Mouse (Mus musculus): ENCODE measurements around the gene Abhd17c. TPM values are rescaled to one million over a fixed set of nuclear protein-coding genes. Genes with fewer than 3 reads are reported as not detected.
A peak's percentile ranks its signal among the peaks of the same experiment; 100 is the strongest.

Abhd17c gene
- total and polyA plus RNA-seq, 3 experiments: 35.3 to 44.0 (median 40.4) TPM

GRCm38 (mm10) chr7:84086039-84086829 is 65.5 kb downstream of the Abhd17c start, which contains the start of gene Cemip:
Cemip (minus strand) TSS chr7:84086502.
- no peak within 1 kb of the TSS for H3K27ac ChIP-seq (ENCODE audit: insufficient read depth, low read depth)
- peak; percentile 45 for DNase-seq (ENCODE audit: extremely low read depth)
- no peak within 1 kb of the TSS for H3K9ac ChIP-seq (ENCODE audit: insufficient read depth, low read depth)
- TF ChIP-seq POLR2A (IDR thresholded peaks at IDR 0.05; ENCODE audit: low read depth, low read length) (no peak), MYC (IDR thresholded peaks at IDR 0.05; ENCODE audit: low read depth, low read length) (no peak), TBP (conservative IDR thresholded peaks at IDR 0.05; ENCODE audit: low read depth, low read length) (no peak), ZMIZ1 (IDR thresholded peaks at IDR 0.05; ENCODE audit: low read depth, low read length) (no peak), ZC3H11A (IDR thresholded peaks at IDR 0.05; ENCODE audit: low read depth, low read length) (0 out of 2 replicates have a peak, but pooled peaks have one; percentile 31), HCFC1 (IDR thresholded peaks at IDR 0.05; ENCODE audit: low read depth, low read length) (no peak), RCOR1 (conservative IDR thresholded peaks at IDR 0.05; ENCODE audit: low read depth, low read length) (no peak), SMC3 (IDR thresholded peaks at IDR 0.05; ENCODE audit: low read depth, low read length) (peak; percentile 85), PAX5 (IDR thresholded peaks at IDR 0.05; ENCODE audit: low read length) (no peak), CTCF (conservative IDR thresholded peaks at IDR 0.05 in 1 of 2, IDR thresholded peaks at IDR 0.05 in 1 of 2; ENCODE audit: low read depth in 2 of 2, low read length in 2 of 2) (peak in 1 of 2 experiments; percentile 87; a peak in 2 of 4 replicates), RAD21 (IDR thresholded peaks at IDR 0.05; ENCODE audit: low read depth, low read length) (peak; percentile 81), ZNF384 (IDR thresholded peaks at IDR 0.05; ENCODE audit: low read depth, low read length) (no peak), E2F4 (IDR thresholded peaks at IDR 0.05; ENCODE audit: insufficient replicate concordance, low read depth, low read length) (no peak), CHD1 (IDR thresholded peaks at IDR 0.05; ENCODE audit: low read depth, low read length) (no peak), MEF2A (IDR thresholded peaks at IDR 0.05; ENCODE audit: borderline replicate concordance, low read depth, low read length) (no peak)
- H3K79me2 ChIP-seq (replicated peaks; ENCODE audit: control insufficient read depth, extremely low read depth, insufficient read depth, poor library complexity, severe bottlenecking): no peaks in the 10 kb centered on the region
- no peak within 1 kb of the TSS for H3K4me3 ChIP-seq (replicated peaks in 1 of 3; ENCODE audit: low read depth in 2 of 3, low read length in 2 of 3, poor library complexity in 1 of 3)
- in situ Hi-C loops (cut with MboI; ENCODE audit: low pct_ligation_motif_present, low pct_unique_long_range_greater_than_20kb, low sequenced_read_pairs) (loop anchor here (5.0 to 10.0 kb wide), 2 partner anchors 171 to 191 kb away; no protein-coding TSS in a partner anchor), dilution Hi-C loops (cut with MboI; ENCODE audit: extremely low pct_ligation_motif_present, extremely low pct_unique_long_range_greater_than_20kb, low sequenced_read_pairs) (no loop called here)
- peak within 1 kb of the TSS; percentile 40 for H3K4me2 ChIP-seq (ENCODE audit: insufficient read depth, low read depth, poor library complexity, severe bottlenecking)
- H3K9me3 ChIP-seq (replicated peaks; ENCODE audit: low read length): no peaks in the 10 kb centered on the region
- peaks cover 35% of the 10 kb centered on the region for H3K27me3 ChIP-seq (replicated peaks)
- no peaks in the 10 kb centered on the region for H3K36me3 ChIP-seq (replicated peaks in 1 of 2; ENCODE audit: control insufficient read depth in 1 of 2, insufficient read depth in 1 of 2, low read length in 1 of 2)
- H3K4me1 ChIP-seq (ENCODE audit: control insufficient read depth in 1 of 2, insufficient read depth in 2 of 2): peaks cover 2 to 17% of the 10 kb centered on the region in 2 experiments; a peak in 3 of 4 replicates

- no peak overlapping the region for H3K4me3 ChIP-seq (replicated peaks in 1 of 3; ENCODE audit: low read depth in 2 of 3, low read length in 2 of 3, poor library complexity in 1 of 3)
- no peaks in the 10 kb centered on the region for H3K36me3 ChIP-seq (replicated peaks in 1 of 2; ENCODE audit: control insufficient read depth in 1 of 2, insufficient read depth in 1 of 2, low read length in 1 of 2)
- no peak overlapping the region for H3K9ac ChIP-seq (ENCODE audit: insufficient read depth, low read depth)
- H3K27ac ChIP-seq (ENCODE audit: insufficient read depth, low read depth): no peak overlapping the region
- no peaks in the 10 kb centered on the region for H3K9me3 ChIP-seq (replicated peaks; ENCODE audit: low read length)
- peaks cover 2 to 12% of the 10 kb centered on the region in 2 experiments; a peak in 3 of 4 replicates for H3K4me1 ChIP-seq (ENCODE audit: control insufficient read depth in 1 of 2, insufficient read depth in 2 of 2)
- DNase-seq (ENCODE audit: extremely low read depth): no peak
- in situ Hi-C loops (cut with MboI; ENCODE audit: low pct_ligation_motif_present, low pct_unique_long_range_greater_than_20kb, low sequenced_read_pairs): loop anchor here (5.0 to 10.0 kb wide), 2 partner anchors 170 to 192 kb away; no protein-coding TSS in a partner anchor
- no peak overlapping the region for H3K4me2 ChIP-seq (ENCODE audit: insufficient read depth, low read depth, poor library complexity, severe bottlenecking)
- TF ChIP-seq RAD21 (IDR thresholded peaks at IDR 0.05; ENCODE audit: low read depth, low read length) (no peak), USF1 (IDR thresholded peaks at IDR 0.05; ENCODE audit: low read depth, low read length) (no peak), SMC3 (IDR thresholded peaks at IDR 0.05; ENCODE audit: low read depth, low read length) (no peak), CHD2 (IDR thresholded peaks at IDR 0.05; ENCODE audit: low read length) (no peak), UBTF (IDR thresholded peaks at IDR 0.05; ENCODE audit: low read depth, low read length) (no peak), ETS1 (conservative IDR thresholded peaks at IDR 0.05; ENCODE audit: low read depth, low read length) (no peak), NELFE (IDR thresholded peaks at IDR 0.05; ENCODE audit: low read depth, low read length) (no peak), E2F4 (IDR thresholded peaks at IDR 0.05; ENCODE audit: insufficient replicate concordance, low read depth, low read length) (no peak), MAX (IDR thresholded peaks at IDR 0.05; ENCODE audit: low read length) (no peak), ZMIZ1 (IDR thresholded peaks at IDR 0.05; ENCODE audit: low read depth, low read length) (no peak), CHD1 (IDR thresholded peaks at IDR 0.05; ENCODE audit: low read depth, low read length) (no peak), HCFC1 (IDR thresholded peaks at IDR 0.05; ENCODE audit: low read depth, low read length) (no peak), MEF2A (IDR thresholded peaks at IDR 0.05; ENCODE audit: borderline replicate concordance, low read depth, low read length) (no peak), JUND (conservative IDR thresholded peaks at IDR 0.05; ENCODE audit: low read depth, low read length) (no peak), PAX5 (IDR thresholded peaks at IDR 0.05; ENCODE audit: low read length) (no peak), ELF1 (IDR thresholded peaks at IDR 0.05; ENCODE audit: low read depth, low read length) (no peak), BHLHE40 (IDR thresholded peaks at IDR 0.05; ENCODE audit: low read depth, low read length) (no peak), JUN (IDR thresholded peaks at IDR 0.05; ENCODE audit: insufficient read depth, low read depth, low read length) (no peak), NRF1 (IDR thresholded peaks at IDR 0.05; ENCODE audit: low read depth, low read length) (no peak), POLR2A (IDR thresholded peaks at IDR 0.05; ENCODE audit: low read depth, low read length) (no peak)
- peaks cover 35% of the 10 kb centered on the region for H3K27me3 ChIP-seq (replicated peaks)
- H3K79me2 ChIP-seq (replicated peaks; ENCODE audit: control insufficient read depth, extremely low read depth, insufficient read depth, poor library complexity, severe bottlenecking): no peaks in the 10 kb centered on the region
- dilution Hi-C loops (cut with MboI; ENCODE audit: extremely low pct_ligation_motif_present, extremely low pct_unique_long_range_greater_than_20kb, low sequenced_read_pairs): no loop called here
Observed at GRCm38 (mm10) chr7:84085049-84085945, 66.4 kb downstream of the Abhd17c start.
